Mouse (Mus musculus) ES-Bruce4 (cell line): ENCODE results near the gene Tex261.

Source experiments
- CTCF ChIP-seq: IDR thresholded peaks from one replicate; pipeline ENCODE4 v1.8.1; 2011; ENCODE audit warnings: low read depth, low read length
- EP300 ChIP-seq: IDR thresholded peaks from 2 replicates; pipeline ENCODE4 v1.6.1; 2011; ENCODE audit warnings: low read depth, low read length; ENCODE audit not compliant: insufficient read depth
- POLR2A ChIP-seq: IDR thresholded peaks from one replicate; pipeline ENCODE4 v1.8.1; 2011; ENCODE audit warnings: low read length; ENCODE audit not compliant: insufficient read depth

DNA sequence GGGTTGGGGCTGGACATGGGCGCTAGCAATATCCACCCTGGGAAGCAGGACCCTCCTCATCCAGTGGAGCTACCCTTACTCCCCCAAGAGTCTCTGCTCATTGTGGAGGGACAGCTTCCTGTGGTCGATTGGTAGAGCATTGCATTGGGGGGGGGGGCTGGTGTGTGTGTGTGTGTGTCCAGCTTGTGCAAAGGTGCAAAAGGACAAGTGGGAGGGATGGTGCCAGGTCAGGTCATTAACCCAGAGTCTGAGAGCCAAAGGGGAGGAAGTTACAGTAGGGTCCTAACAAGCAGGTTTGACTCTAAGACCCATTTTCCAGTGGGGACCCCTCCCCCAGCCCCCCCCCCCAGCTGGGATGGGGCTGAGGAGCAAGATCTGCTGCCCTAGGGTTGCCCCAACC, 30.1 kb downstream of the Tex261 start:
- no peak for TF ChIP-seq CTCF
- no peak for TF ChIP-seq EP300
- no peak for TF ChIP-seq POLR2A
